ENCODE assay signal across 8 mouse cellular contexts in the genomic region with DNA sequence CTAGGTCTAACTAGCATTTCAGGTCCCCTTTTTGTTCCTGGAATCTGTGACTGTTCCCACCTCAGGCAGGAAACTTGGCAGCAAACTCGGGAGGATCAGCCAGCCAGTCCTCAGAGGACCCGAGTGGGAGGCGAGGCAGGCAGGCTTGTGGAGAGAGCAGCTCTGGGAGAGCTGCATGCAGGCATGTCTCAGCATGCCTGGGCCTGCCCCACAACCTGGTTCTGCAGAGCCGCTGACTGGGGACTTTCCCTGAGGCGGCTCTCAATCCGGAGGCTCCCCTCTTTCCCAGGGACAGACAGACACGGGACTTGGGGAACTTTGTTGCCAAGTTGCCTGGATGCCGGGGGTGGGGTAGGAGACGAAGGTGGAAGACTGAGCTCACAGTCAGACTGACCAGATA. TPM values are rescaled to one million over a fixed set of nuclear protein-coding genes. Genes with fewer than 3 reads are reported as not detected.
DNase-seq lines count a peak whose midpoint lies in the region; ATAC-seq and TF ChIP-seq lines count a peak whose summit lies in the region.

No protein-coding gene starts in this region.

- DNase-seq in hindbrain, embryonic 10.5 days (ENCODE audit: low spot score) = no peak
- peak; percentile 79 for DNase-seq in adipocyte (ENCODE audit: low spot score)
- DNase-seq in heart, adult 9 months (ENCODE audit: low spot score in 2 of 2) = peak; percentile 82
- peak; percentile 29 to 44 for DNase-seq in layer of hippocampus, postnatal 36 days
- no peak for DNase-seq in spleen, postnatal 36 days (ENCODE audit: low spot score in 2 of 2)
- DNase-seq in neural tube, embryonic 10.5 days (ENCODE audit: extremely low spot score, low spot score) = no peak

- H3K9ac ChIP-seq in hindbrain, embryonic 16.5 days (ENCODE audit: low read depth, low read length) = peak overlapping the region; percentile 27

- WGBS in hindbrain, embryonic 16.5 days = 52% methylated on average over 9 of the region's 9 CpGs
- 51% methylated on average over 9 of the region's 9 CpGs for WGBS in hindbrain, embryonic 10.5 days
- 32% methylated on average over 9 of the region's 9 CpGs for WGBS in small intestine, adult 2 months

- H3K36me3 ChIP-seq in hindbrain, embryonic 16.5 days (ENCODE audit: control insufficient read depth, insufficient read depth, low read length) = no peaks in the 10 kb centered on the region
- no peaks in the 10 kb centered on the region for H3K36me3 ChIP-seq in hindbrain, embryonic 10.5 days
- no peaks in the 10 kb centered on the region for H3K36me3 ChIP-seq in small intestine, adult 2 months (ENCODE audit: control insufficient read depth, insufficient read depth, low read length)

- no peak for TF ChIP-seq POLR2A in small intestine, adult 2 months (IDR thresholded peaks at IDR 0.05; ENCODE audit: low read depth, low read length)

- no peak overlapping the region for H3K4me2 ChIP-seq in hindbrain, embryonic 16.5 days (ENCODE audit: low read length)

- H3K9me3 ChIP-seq in hindbrain, embryonic 16.5 days (ENCODE audit: control insufficient read depth, low read length) = no peaks in the 10 kb centered on the region
- H3K9me3 ChIP-seq in hindbrain, embryonic 10.5 days = peaks cover 10% of the 10 kb centered on the region

- no peak overlapping the region for H3K4me3 ChIP-seq in hindbrain, embryonic 16.5 days (ENCODE audit: low read length)
- H3K4me3 ChIP-seq in hindbrain, embryonic 10.5 days = no peak overlapping the region
- no peak overlapping the region for H3K4me3 ChIP-seq in small intestine, adult 2 months (ENCODE audit: low read depth, low read length)

- no peak for TF ChIP-seq CTCF in small intestine, adult 2 months (IDR thresholded peaks at IDR 0.05; ENCODE audit: extremely low read depth, insufficient read length, insufficient replicate concordance, low read depth, low read length)

- no peak overlapping the region for H3K27ac ChIP-seq in hindbrain, embryonic 16.5 days (ENCODE audit: low read depth, low read length)
- no peak overlapping the region for H3K27ac ChIP-seq in hindbrain, embryonic 10.5 days
- 0 out of 2 replicates have a peak overlapping the region, but pooled peaks have one; percentile 29 for H3K27ac ChIP-seq in small intestine, adult 2 months (ENCODE audit: insufficient read depth, low read depth, low read length)

- no peaks in the 10 kb centered on the region for H3K27me3 ChIP-seq in hindbrain, embryonic 16.5 days (replicated peaks; ENCODE audit: control insufficient read depth, insufficient read depth, low read length)
- no peaks in the 10 kb centered on the region for H3K27me3 ChIP-seq in hindbrain, embryonic 10.5 days (ENCODE audit: insufficient read depth, poor library complexity, severe bottlenecking)
- no peaks in the 10 kb centered on the region for H3K27me3 ChIP-seq in small intestine, adult 2 months (ENCODE audit: control insufficient read depth, insufficient read depth, low read length)

- no peak for ATAC-seq in hindbrain, embryonic 16.5 days

- peaks cover 2% of the 10 kb centered on the region; the same call in 1 of the 2 replicates for H3K4me1 ChIP-seq in hindbrain, embryonic 16.5 days (ENCODE audit: control insufficient read depth, insufficient read depth, low read depth, low read length)
- peaks cover 6% of the 10 kb centered on the region; the same call in 1 of the 2 replicates for H3K4me1 ChIP-seq in hindbrain, embryonic 10.5 days (replicated peaks)
- peaks cover 4% of the 10 kb centered on the region; the same call in 1 of the 2 replicates for H3K4me1 ChIP-seq in small intestine, adult 2 months (ENCODE audit: control insufficient read depth, insufficient read depth, insufficient read length, low read length)

RNA-seq across cellular contexts. Expression of a gene that starts 13.4 kb away (rescaled TPM):
- polyA plus RNA-seq in hindbrain, embryonic 16.5 days (2015; fragmentation: Nextera tagmentation; extraction: Ambion mirVana) = not detected in 2 replicates
- polyA plus RNA-seq in hindbrain, embryonic 10.5 days (2016; fragmentation: Nextera tagmentation; extraction: Ambion mirVana) = not detected in 2 replicates
- not detected for total RNA-seq in layer of hippocampus, postnatal 36 days (2021)
- polyA plus RNA-seq in small intestine, adult 2 months (2012; rRNA removed) = not detected in 2 replicates

RNA-seq across cellular contexts. Expression of a gene that starts 54.5 kb away (rescaled TPM):
- polyA plus RNA-seq in hindbrain, embryonic 16.5 days (2015; fragmentation: Nextera tagmentation; extraction: Ambion mirVana) = 65.1 and 67.4 TPM in 2 replicates
- 12.9 and 15.8 TPM in 2 replicates for polyA plus RNA-seq in hindbrain, embryonic 10.5 days (2016; fragmentation: Nextera tagmentation; extraction: Ambion mirVana)
- total RNA-seq in layer of hippocampus, postnatal 36 days (2021) = 10 to 100 TPM; 81.3 to 85.0 TPM
- polyA plus RNA-seq in small intestine, adult 2 months (2012; rRNA removed) = 42.6 and 58.3 TPM in 2 replicates

Comparison
In these comparisons a context has a peak if more than half of its experiments do, and no peak if none do; other contexts are left out.
1. DNase-seq: peak in adipocyte (single experiment), heart, adult 9 months (2 of 2) and layer of hippocampus, postnatal 36 days (2 of 2); none in hindbrain, embryonic 10.5 days (single experiment), spleen, postnatal 36 days (0 of 2) and neural tube, embryonic 10.5 days (single experiment).